Mouse (Mus musculus): ENCODE data around the gene Rmi1. TPM values are rescaled to one million over a fixed set of nuclear protein-coding genes. Genes with fewer than 3 reads are reported as not detected.
"Not testable (repeated sequence)": the region's sequence is repeated elsewhere in the genome, so short reads cannot be mapped to it uniquely, and the experiment has no call there.

Gene Rmi1
- total and polyA plus RNA-seq, 3 experiments = 29.8 to 170 (median 95.0) TPM

- no peak for ATAC-seq (ENCODE audit: extremely low read depth, insufficient number of reproducible peaks, low FRiP score, poor library complexity, severe bottlenecking)
- TF ChIP-seq CTCF (IDR thresholded peaks at IDR 0.05; ENCODE audit: low read depth, low read length) (no peak), TAL1 (conservative IDR thresholded peaks at IDR 0.05; ENCODE audit: low read depth, low read length) (no peak), GATA2 (IDR thresholded peaks at IDR 0.05; ENCODE audit: borderline replicate concordance, low read depth, low read length) (no peak), GATA1 (IDR thresholded peaks at IDR 0.05; ENCODE audit: borderline replicate concordance, low read length) (no peak), POLR2AphosphoS5 (IDR thresholded peaks at IDR 0.05; ENCODE audit: insufficient replicate concordance, low read depth, low read length) (no peak)
- DNase-seq (ENCODE audit: low spot score) = peak; percentile 59
- Histone ChIP-seq H3K4me3 (ENCODE audit: low read depth, low read length) (peak within 1 kb of the TSS; percentile 82), H3K27me3 (ENCODE audit: insufficient read depth, low read length) (no peaks in the 10 kb centered on the region), H3K4me1 (ENCODE audit: insufficient read depth, low read depth, low read length) (peaks cover 21% of the 10 kb centered on the region), H3K36me3 (replicated peaks) (peaks cover 56% of the 10 kb centered on the region), H3K9me3 (replicated peaks) (peaks cover 37% of the 10 kb centered on the region)
Measured at GRCm38 (mm10) chr13:58384779-58385546, 17.1 kb upstream of the Rmi1 start, which contains the start of gene 2210016F16Rik. Gene 2210016F16Rik (minus strand): TSS chr13:58385225.

GRCm38 (mm10) chr13:58385547-58385920 is 16.5 kb upstream of the Rmi1 start:
- peaks cover 32% of the 10 kb centered on the region for H3K9me3 ChIP-seq (replicated peaks)
- ATAC-seq (ENCODE audit: extremely low read depth, insufficient number of reproducible peaks, low FRiP score, poor library complexity, severe bottlenecking) = no peak
- peaks cover 22% of the 10 kb centered on the region for H3K4me1 ChIP-seq (ENCODE audit: insufficient read depth, low read depth, low read length)
- H3K36me3 ChIP-seq (replicated peaks) = peaks cover 58% of the 10 kb centered on the region
- TF ChIP-seq CTCF (IDR thresholded peaks at IDR 0.05; ENCODE audit: low read depth, low read length) (no peak), GATA2 (IDR thresholded peaks at IDR 0.05; ENCODE audit: borderline replicate concordance, low read depth, low read length) (no peak), GATA1 (IDR thresholded peaks at IDR 0.05; ENCODE audit: borderline replicate concordance, low read length) (no peak), TAL1 (conservative IDR thresholded peaks at IDR 0.05; ENCODE audit: low read depth, low read length) (no peak), POLR2AphosphoS5 (IDR thresholded peaks at IDR 0.05; ENCODE audit: insufficient replicate concordance, low read depth, low read length) (no peak)
- no peak for DNase-seq (ENCODE audit: low spot score)
- peak overlapping the region; percentile 82; the same call in 1 of the 2 replicates for H3K4me3 ChIP-seq (ENCODE audit: low read depth, low read length)
- H3K27me3 ChIP-seq (ENCODE audit: insufficient read depth, low read length) = no peaks in the 10 kb centered on the region

GRCm38 (mm10) chr13:58387948-58388347 is 14.1 kb upstream of the Rmi1 start:
- Histone ChIP-seq H3K4me3 (ENCODE audit: low read depth, low read length) (no peak overlapping the region), H3K27me3 (ENCODE audit: insufficient read depth, low read length) (no peaks in the 10 kb centered on the region), H3K4me1 (ENCODE audit: insufficient read depth, low read depth, low read length) (peaks cover 26% of the 10 kb centered on the region), H3K36me3 (replicated peaks) (peaks cover 51% of the 10 kb centered on the region), H3K9me3 (replicated peaks) (peaks cover 11% of the 10 kb centered on the region)
- DNase-seq (ENCODE audit: low spot score) (no peak), ATAC-seq (ENCODE audit: extremely low read depth, insufficient number of reproducible peaks, low FRiP score, poor library complexity, severe bottlenecking) (peak; percentile 42; the same call in 1 of the 2 replicates)
- TF ChIP-seq TAL1 (conservative IDR thresholded peaks at IDR 0.05; ENCODE audit: low read depth, low read length) (no peak), CTCF (IDR thresholded peaks at IDR 0.05; ENCODE audit: low read depth, low read length) (peak; percentile 49), GATA1 (IDR thresholded peaks at IDR 0.05; ENCODE audit: borderline replicate concordance, low read length) (no peak)

GRCm38 (mm10) chr13:58388379-58388778 is 13.7 kb upstream of the Rmi1 start:
- no peak for ATAC-seq (ENCODE audit: extremely low read depth, insufficient number of reproducible peaks, low FRiP score, poor library complexity, severe bottlenecking)
- Histone ChIP-seq H3K4me1 (ENCODE audit: insufficient read depth, low read depth, low read length) (peaks cover 26% of the 10 kb centered on the region), H3K36me3 (replicated peaks) (peaks cover 50% of the 10 kb centered on the region), H3K9me3 (replicated peaks) (peaks cover 10% of the 10 kb centered on the region), H3K27me3 (ENCODE audit: insufficient read depth, low read length) (no peaks in the 10 kb centered on the region), H3K4me3 (ENCODE audit: low read depth, low read length) (no peak overlapping the region)
- TF ChIP-seq TAL1 (conservative IDR thresholded peaks at IDR 0.05; ENCODE audit: low read depth, low read length) = no peak
- peak; percentile 78; the same call in 1 of the 2 replicates for TF ChIP-seq POLR2AphosphoS5 (IDR thresholded peaks at IDR 0.05; ENCODE audit: insufficient replicate concordance, low read depth, low read length)
- no peak for DNase-seq (ENCODE audit: low spot score)

- peaks cover 56% of the 10 kb centered on the region for H3K36me3 ChIP-seq (replicated peaks)
- DNase-seq (ENCODE audit: low spot score) (no peak), ATAC-seq (ENCODE audit: extremely low read depth, insufficient number of reproducible peaks, low FRiP score, poor library complexity, severe bottlenecking) (0 out of 2 replicates have a peak, but pooled peaks have one; percentile 4)
- no peaks in the 10 kb centered on the region for H3K27me3 ChIP-seq (ENCODE audit: insufficient read depth, low read length)
- peaks cover 30% of the 10 kb centered on the region for H3K4me1 ChIP-seq (ENCODE audit: insufficient read depth, low read depth, low read length)
- H3K4me3 ChIP-seq (ENCODE audit: low read depth, low read length) = no peak overlapping the region
- TF ChIP-seq POLR2AphosphoS5 (IDR thresholded peaks at IDR 0.05; ENCODE audit: insufficient replicate concordance, low read depth, low read length) (peak; percentile 87; the same call in 1 of the 2 replicates), TAL1 (conservative IDR thresholded peaks at IDR 0.05; ENCODE audit: low read depth, low read length) (no peak)
- peaks cover 9% of the 10 kb centered on the region for H3K9me3 ChIP-seq (replicated peaks)
Measured at GRCm38 (mm10) chr13:58389324-58389951, 12.6 kb upstream of the Rmi1 start.

- H3K27me3 ChIP-seq (ENCODE audit: insufficient read depth, low read length); ATAC-seq (ENCODE audit: extremely low read depth, insufficient number of reproducible peaks, low FRiP score, poor library complexity, severe bottlenecking); H3K9me3 ChIP-seq (replicated peaks); DNase-seq (ENCODE audit: low spot score); H3K4me3 ChIP-seq (ENCODE audit: low read depth, low read length): not testable (repeated sequence)
- H3K4me1 ChIP-seq (ENCODE audit: insufficient read depth, low read depth, low read length) = peaks cover 32% of the 10 kb centered on the region
- peaks cover 77% of the 10 kb centered on the region for H3K36me3 ChIP-seq (replicated peaks)
Measured at GRCm38 (mm10) chr13:58394392-58394791, 7.7 kb upstream of the Rmi1 start.
